Mouse (Mus musculus) A20 (cell line): ENCODE data around the gene Selplg.

Experiments
- DNase-seq: peaks from one replicate; pipeline ENCODE4 v3.0.0-alpha.2; 2011; ENCODE audit warnings: low read depth, low spot score

Gene Selplg

GRCm38 (mm10) chr5:113832490-113832901, at the start of gene Selplg:
Gene Selplg, minus strand, starts transcription at chr5:113832644.
- DNase-seq = peak; percentile 88

- DNase-seq = no peak
Observed at GRCm38 (mm10) chr5:113881136-113881535, 48.7 kb upstream of the Selplg start.

GRCm38 (mm10) chr5:113878943-113879617, 46.6 kb upstream of the Selplg start:
- DNase-seq = no peak

GRCm38 (mm10) chr5:113877565-113877964, 45.1 kb upstream of the Selplg start:
- no peak for DNase-seq

GRCm38 (mm10) chr5:113876176-113876575, 43.7 kb upstream of the Selplg start:
- no peak for DNase-seq

GRCm38 (mm10) chr5:113875625-113876024, 43.2 kb upstream of the Selplg start:
- DNase-seq = no peak

- DNase-seq = no peak
Observed at GRCm38 (mm10) chr5:113874063-113875024, 41.9 kb upstream of the Selplg start.

GRCm38 (mm10) chr5:113872936-113873912, 40.8 kb upstream of the Selplg start:
- DNase-seq = no peak

- no peak for DNase-seq
Observed at GRCm38 (mm10) chr5:113871903-113872548, 39.6 kb upstream of the Selplg start.

- no peak for DNase-seq
Observed at GRCm38 (mm10) chr5:113870393-113871040, 38.1 kb upstream of the Selplg start.

GRCm38 (mm10) chr5:113869132-113869531, 36.7 kb upstream of the Selplg start:
- DNase-seq = no peak

- DNase-seq = no peak
Observed at GRCm38 (mm10) chr5:113864992-113865391, 32.5 kb upstream of the Selplg start.

- DNase-seq = no peak
Observed at GRCm38 (mm10) chr5:113863994-113864393, 31.6 kb upstream of the Selplg start.

- no peak for DNase-seq
Observed at GRCm38 (mm10) chr5:113862418-113862817, 30.0 kb upstream of the Selplg start.

- DNase-seq = peak; percentile 54
Observed at GRCm38 (mm10) chr5:113861294-113861693, 28.9 kb upstream of the Selplg start.

- no peak for DNase-seq
Observed at GRCm38 (mm10) chr5:113858971-113859370, 26.5 kb upstream of the Selplg start.

GRCm38 (mm10) chr5:113858550-113858949, 26.1 kb upstream of the Selplg start:
- no peak for DNase-seq

GRCm38 (mm10) chr5:113857631-113858030, 25.2 kb upstream of the Selplg start:
- no peak for DNase-seq

- no peak for DNase-seq
Observed at GRCm38 (mm10) chr5:113856631-113857030, 24.2 kb upstream of the Selplg start.

- DNase-seq = no peak
Observed at GRCm38 (mm10) chr5:113855696-113856095, 23.3 kb upstream of the Selplg start.
